Mouse (Mus musculus) heart, embryonic 14.5 days (tissue): ENCODE measurements around the gene Ppip5k1. TPM values are rescaled to one million over a fixed set of nuclear protein-coding genes. Genes with fewer than 3 reads are reported as not detected.
"Not testable (repeated sequence)": the region's sequence is repeated elsewhere in the genome, so short reads cannot be mapped to it uniquely, and the experiment has no call there.

ENCODE experiments used
- ATAC-seq: fragments of 200-750 bp; cut with Nextera tagmentation; 2 replicates; pipeline ENCODE4 v1.8.0; 2017; ENCODE audit warnings: low read depth, moderate TSS enrichment; ENCODE audit not compliant: insufficient number of reproducible peaks, insufficient read depth, low FRiP score
- H3K27ac ChIP-seq, 2 experiments: fragments of 200-500 bp in 1 of 2; fragments of 300-500 bp in 1 of 2; sonication (generic) in 1 of 2; replicated peaks in 1 of 2; 2 replicates each; pipeline ENCODE4 v1.5.1; 2012 to 2014; ENCODE audit warnings: low read depth in 2 of 2, low read length in 2 of 2, control low read depth in 1 of 2, mild to moderate bottlenecking in 1 of 2, mixed read lengths in 1 of 2; ENCODE audit not compliant: control insufficient read depth in 1 of 2, insufficient read depth in 1 of 2
- H3K27me3 ChIP-seq: fragments of 300-500 bp; sonication (generic); 2 replicates; pipeline ENCODE4 v1.6.1; 2014; ENCODE audit warnings: mild to moderate bottlenecking, low read length, control low read depth; ENCODE audit not compliant: control insufficient read depth, insufficient read depth
- H3K36me3 ChIP-seq: fragments of 300-500 bp; sonication (generic); 2 replicates; pipeline ENCODE4 v1.6.1; 2014; ENCODE audit warnings: mild to moderate bottlenecking, control low read depth, low read length, mixed read lengths; ENCODE audit not compliant: control insufficient read depth, insufficient read depth
- H3K4me1 ChIP-seq, 2 experiments: fragments of 200-500 bp in 1 of 2; fragments of 300-500 bp in 1 of 2; sonication (generic) in 1 of 2; 2 replicates each; pipeline ENCODE4 v1.6.1; 2012 to 2014; ENCODE audit warnings: low read length in 2 of 2, control low read depth in 1 of 2, mixed read lengths in 1 of 2; ENCODE audit not compliant: control insufficient read depth in 2 of 2, insufficient read depth in 2 of 2
- H3K4me2 ChIP-seq: fragments of 300-500 bp; sonication (generic); 2 replicates; pipeline ENCODE4 v1.6.1; 2014; ENCODE audit warnings: mild to moderate bottlenecking, low read length
- H3K4me3 ChIP-seq, 2 experiments: fragments of 200-500 bp in 1 of 2; fragments of 300-500 bp in 1 of 2; sonication (generic) in 1 of 2; 2 replicates each; pipeline ENCODE4 v1.5.1; 2012 to 2014; ENCODE audit warnings: low read length in 2 of 2, mild to moderate bottlenecking in 2 of 2, control low read depth in 1 of 2, low read depth in 1 of 2, moderate library complexity in 1 of 2; ENCODE audit not compliant: control insufficient read depth in 1 of 2, insufficient read depth in 1 of 2
- H3K9ac ChIP-seq: fragments of 300-500 bp; sonication (generic); 2 replicates; pipeline ENCODE4 v1.6.1; 2014; ENCODE audit warnings: mild to moderate bottlenecking, low read length
- H3K9me3 ChIP-seq: fragments of 300-500 bp; sonication (generic); 2 replicates; pipeline ENCODE4 v1.6.1; 2016; ENCODE audit warnings: low read length, control low read depth; ENCODE audit not compliant: control insufficient read depth
- WGBS: fragments of 180-500 bp; shearing (Covaris S2); extraction: QIAGEN DNeasy Blood & Tissue Kit; methylation state at CpG from one replicate; pipeline ENCODE4 v1.1.7; 2014; 5-methylcytosine and 5-hydroxymethylcytosine counted together
- polyA plus RNA-seq: library from polyadenylated mRNA; unstranded; fragments of >200 nt; fragmentation: Nextera tagmentation; extraction: Ambion mirVana; gene quantifications from 2 replicates; pipeline ENCODE4 v1.2.1, GENCODE M21; 2014

The Ppip5k1 gene
- polyA plus RNA-seq: 12.8 and 16.0 TPM in 2 replicates

DNA sequence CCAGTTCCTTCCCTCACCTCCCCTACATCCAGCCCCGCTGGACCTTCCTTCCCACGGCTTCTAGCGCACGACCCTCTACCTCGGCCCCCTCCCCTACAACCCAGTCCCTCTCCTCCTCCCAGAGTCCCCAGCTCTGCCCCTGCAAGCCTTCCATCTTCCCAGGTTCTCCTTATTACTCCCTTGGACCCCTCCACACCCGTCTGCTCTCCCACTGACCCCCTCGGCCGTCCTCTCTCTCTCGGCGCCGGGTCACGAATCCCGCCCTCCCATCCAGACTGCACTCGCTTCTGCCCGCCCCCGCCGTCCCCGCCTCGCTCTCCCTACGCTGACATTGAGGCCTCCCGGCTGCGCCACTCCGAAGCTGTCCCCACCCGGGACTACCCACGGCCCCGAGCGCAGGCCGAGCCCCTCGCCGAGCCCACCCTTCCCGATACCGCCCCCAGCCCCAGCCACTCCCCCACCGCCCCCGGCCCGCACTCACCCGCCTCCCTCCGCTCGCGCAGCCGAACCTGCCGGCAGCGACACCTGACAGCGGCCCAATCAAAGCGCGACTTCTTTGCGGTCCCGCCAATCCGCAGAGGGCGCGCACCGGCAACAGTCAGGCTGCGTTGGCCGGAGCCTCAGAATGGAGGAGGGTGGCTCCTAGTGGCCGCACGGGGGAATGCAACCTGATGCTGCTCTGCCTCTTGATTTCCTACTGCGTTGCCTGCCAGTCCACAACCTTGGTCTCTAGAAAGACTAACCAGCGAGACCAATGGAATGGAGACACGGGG is at the start of gene Ppip5k1:
Ppip5k1 (minus strand) TSS at position 577 of the 773 bp plus-strand sequence.
- peaks cover 39% of the 10 kb centered on the region for H3K27me3 ChIP-seq
- WGBS: under 1% methylated on average over 58 of the region's 58 CpGs
- peak within 1 kb of the TSS; percentile 61 to 62 for H3K4me3 ChIP-seq
- H3K9me3 ChIP-seq: no peaks in the 10 kb centered on the region
- H3K27ac ChIP-seq: peak within 1 kb of the TSS; percentile 9 to 43; a peak in 2 of 4 replicates
- H3K9ac ChIP-seq: peak within 1 kb of the TSS; percentile 79
- H3K36me3 ChIP-seq: peaks cover 4% of the 10 kb centered on the region
- peak within 1 kb of the TSS; percentile 78 for H3K4me2 ChIP-seq
- peaks cover 6 to 13% of the 10 kb centered on the region in 2 experiments; a peak in 3 of 4 replicates for H3K4me1 ChIP-seq
- peak; percentile 96 for ATAC-seq

DNA sequence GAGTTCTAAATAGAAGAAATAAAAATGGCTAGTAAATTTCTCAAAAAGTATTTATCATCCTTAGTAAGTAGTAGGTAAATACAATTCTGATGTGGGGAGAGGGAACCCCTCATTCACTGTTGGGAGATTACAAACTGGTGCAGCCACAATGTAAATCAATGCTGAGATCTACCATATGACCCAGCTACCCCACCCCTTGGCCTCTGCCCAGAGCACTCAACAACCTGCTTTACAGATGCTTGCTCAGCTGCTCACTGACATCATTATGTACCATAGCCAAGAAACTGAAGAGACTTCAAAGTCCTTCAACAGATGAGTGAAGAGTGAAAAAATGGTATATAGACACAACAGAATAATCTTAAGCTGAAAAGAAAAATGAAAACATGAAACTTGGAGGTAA is 48.1 kb upstream of the Ppip5k1 start:
- Histone ChIP-seq H3K4me1 (no peaks in the 10 kb centered on the region), H3K27ac (no peak overlapping the region), H3K4me2 (no peak overlapping the region), H3K9me3 (0 out of 2 replicates have a peak, but pooled peaks cover under 1% of the 10 kb centered on the region), H3K36me3 (no peaks in the 10 kb centered on the region), H3K27me3 (no peaks in the 10 kb centered on the region), H3K9ac (no peak overlapping the region), H3K4me3 (no peak overlapping the region)
- no peak for ATAC-seq

GRCm38 (mm10) chr2:121396624-121397023 is 41.4 kb upstream of the Ppip5k1 start:
- Histone ChIP-seq H3K36me3 (no peaks in the 10 kb centered on the region), H3K4me1 (no peaks in the 10 kb centered on the region), H3K4me3 (no peak overlapping the region), H3K9me3 (no peaks in the 10 kb centered on the region), H3K4me2 (no peak overlapping the region), H3K27me3 (no peaks in the 10 kb centered on the region), H3K9ac (no peak overlapping the region), H3K27ac (no peak overlapping the region)
- WGBS: 16% methylated on average over 8 of the region's 8 CpGs
- ATAC-seq: no peak

GRCm38 (mm10) chr2:121386961-121387575 is 31.9 kb upstream of the Ppip5k1 start, which contains the start of gene Strc:
Gene Strc (minus strand): TSS chr2:121387168.
- not testable (repeated sequence) for H3K27me3 ChIP-seq, H3K9ac ChIP-seq, H3K4me1 ChIP-seq, ATAC-seq, H3K9me3 ChIP-seq, H3K4me3 ChIP-seq, H3K36me3 ChIP-seq, H3K4me2 ChIP-seq, H3K27ac ChIP-seq
- WGBS: 94% methylated on average over 15 of the region's 17 CpGs

GRCm38 (mm10) chr2:121374766-121375165 is 19.6 kb upstream of the Ppip5k1 start:
- no peak overlapping the region for H3K4me2 ChIP-seq
- no peaks in the 10 kb centered on the region; a peak in 1 of 4 replicates for H3K4me1 ChIP-seq
- no peaks in the 10 kb centered on the region for H3K36me3 ChIP-seq
- no peaks in the 10 kb centered on the region for H3K27me3 ChIP-seq
- no peak for ATAC-seq
- no peak overlapping the region for H3K27ac ChIP-seq
- no peak overlapping the region for H3K9ac ChIP-seq
- no peaks in the 10 kb centered on the region for H3K9me3 ChIP-seq
- no peak overlapping the region for H3K4me3 ChIP-seq
- WGBS: 58% methylated on average over 2 of the region's 2 CpGs

- no peak overlapping the region for H3K4me2 ChIP-seq
- no peaks in the 10 kb centered on the region; a peak in 1 of 4 replicates for H3K4me1 ChIP-seq
- H3K27ac ChIP-seq: no peak overlapping the region
- no peaks in the 10 kb centered on the region for H3K9me3 ChIP-seq
- H3K36me3 ChIP-seq: no peaks in the 10 kb centered on the region
- 47% methylated on average over 3 of the region's 3 CpGs for WGBS
- no peaks in the 10 kb centered on the region for H3K27me3 ChIP-seq
- H3K9ac ChIP-seq: no peak overlapping the region
- H3K4me3 ChIP-seq: no peak overlapping the region
- no peak for ATAC-seq
Measured at GRCm38 (mm10) chr2:121372266-121372665, 17.1 kb upstream of the Ppip5k1 start.

DNA sequence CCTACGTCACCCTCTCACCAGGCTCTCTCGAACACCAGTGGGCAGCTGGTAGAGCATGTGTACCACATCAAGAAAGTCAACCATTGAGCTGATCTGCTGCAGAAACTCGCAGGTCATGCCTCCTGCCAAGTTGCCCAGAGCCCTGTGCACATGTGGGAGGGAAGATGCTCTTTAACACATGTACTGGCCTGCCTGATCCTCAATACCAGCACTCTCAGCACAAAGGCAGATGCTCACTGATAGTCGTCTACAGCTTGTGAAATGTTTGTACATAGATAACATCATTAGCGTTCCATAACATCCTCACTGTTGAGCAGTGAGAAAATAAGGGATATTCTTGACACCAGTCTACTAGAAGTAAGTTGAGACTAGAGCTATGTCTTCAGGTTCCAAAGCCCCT is 15.7 kb upstream of the Ppip5k1 start:
- H3K9me3 ChIP-seq: no peaks in the 10 kb centered on the region
- 84% methylated on average over 5 of the region's 5 CpGs for WGBS
- no peak for ATAC-seq

More for the DNA sequence above, 15.7 kb upstream of the Ppip5k1 start:
- H3K27me3 ChIP-seq: no peaks in the 10 kb centered on the region
- no peaks in the 10 kb centered on the region for H3K36me3 ChIP-seq
- no peaks in the 10 kb centered on the region; a peak in 1 of 4 replicates for H3K4me1 ChIP-seq
- H3K4me3 ChIP-seq: no peak overlapping the region
- H3K4me2 ChIP-seq: no peak overlapping the region
- no peak overlapping the region for H3K9ac ChIP-seq
- H3K27ac ChIP-seq: no peak overlapping the region
